Mouse (Mus musculus): ENCODE results near the gene Tax1bp3.

The Tax1bp3 gene

GRCm38 (mm10) chr11:73176608-73177508 lies at the start of gene Tax1bp3, which contains the start of gene Emc6:
Gene Tax1bp3 (plus strand): TSS chr11:73177083.
Gene Emc6 (minus strand): TSS chr11:73177037.
- peak; percentile 99 for DNase-seq (ENCODE audit: low read depth)

GRCm38 (mm10) chr11:73131020-73131419 lies 45.9 kb upstream of the Tax1bp3 start:
- DNase-seq (ENCODE audit: low read depth), result peak; percentile 81

GRCm38 (mm10) chr11:73132999-73133398 lies 43.9 kb upstream of the Tax1bp3 start:
- DNase-seq (ENCODE audit: low read depth), result peak; percentile 71

GRCm38 (mm10) chr11:73134222-73134621 lies 42.7 kb upstream of the Tax1bp3 start:
- no peak for DNase-seq (ENCODE audit: low read depth)

GRCm38 (mm10) chr11:73136587-73136986 lies 40.3 kb upstream of the Tax1bp3 start:
- peak; percentile 74 for DNase-seq (ENCODE audit: low read depth)

GRCm38 (mm10) chr11:73137116-73137515 lies 39.8 kb upstream of the Tax1bp3 start:
- DNase-seq (ENCODE audit: low read depth), result peak; percentile 68

GRCm38 (mm10) chr11:73137591-73138501 lies 39.0 kb upstream of the Tax1bp3 start, which contains the start of gene Haspin:
Gene Haspin (minus strand): TSS chr11:73138294.
- DNase-seq (ENCODE audit: low read depth), result peak; percentile 92

- no peak for DNase-seq (ENCODE audit: low read depth)
Measured at GRCm38 (mm10) chr11:73144261-73144681, 32.6 kb upstream of the Tax1bp3 start.

- DNase-seq (ENCODE audit: low read depth), result no peak
Measured at GRCm38 (mm10) chr11:73146026-73146974, 30.6 kb upstream of the Tax1bp3 start.

GRCm38 (mm10) chr11:73146975-73147365 lies 29.9 kb upstream of the Tax1bp3 start:
- no peak for DNase-seq (ENCODE audit: low read depth)

GRCm38 (mm10) chr11:73148209-73148608 lies 28.7 kb upstream of the Tax1bp3 start:
- DNase-seq (ENCODE audit: low read depth), result peak; percentile 35

GRCm38 (mm10) chr11:73155071-73155470 lies 21.8 kb upstream of the Tax1bp3 start:
- no peak for DNase-seq (ENCODE audit: low read depth)

GRCm38 (mm10) chr11:73159957-73160810 lies 16.7 kb upstream of the Tax1bp3 start, which contains the start of gene P2rx5:
Gene P2rx5 (plus strand): TSS chr11:73160421.
- peak; percentile 40 for DNase-seq (ENCODE audit: low read depth)

GRCm38 (mm10) chr11:73160811-73161200 lies 16.1 kb upstream of the Tax1bp3 start:
- DNase-seq (ENCODE audit: low read depth), result no peak

GRCm38 (mm10) chr11:73161616-73162015 lies 15.3 kb upstream of the Tax1bp3 start:
- no peak for DNase-seq (ENCODE audit: low read depth)

- DNase-seq (ENCODE audit: low read depth), result no peak
Measured at GRCm38 (mm10) chr11:73162284-73162683, 14.6 kb upstream of the Tax1bp3 start.

GRCm38 (mm10) chr11:73168071-73168470 lies 8.8 kb upstream of the Tax1bp3 start:
- no peak for DNase-seq (ENCODE audit: low read depth)

- no peak for DNase-seq (ENCODE audit: low read depth)
Measured at GRCm38 (mm10) chr11:73168576-73168975, 8.3 kb upstream of the Tax1bp3 start.

- DNase-seq (ENCODE audit: low read depth), result peak; percentile 77
Measured at GRCm38 (mm10) chr11:73169231-73169630, 7.7 kb upstream of the Tax1bp3 start.

GRCm38 (mm10) chr11:73172186-73172585 lies 4.7 kb upstream of the Tax1bp3 start:
- no peak for DNase-seq (ENCODE audit: low read depth)

Measured in induced T-regulatory cell, adult 2 months (primary cell).